Mouse (Mus musculus) liver, embryonic 15.5 days (tissue): Measurements from ENCODE around the gene Padi1. TPM values are rescaled to one million over a fixed set of nuclear protein-coding genes. Genes with fewer than 3 reads are reported as not detected.

Experiments used
- ATAC-seq: fragments of 200-750 bp; cut with Nextera tagmentation; 2 replicates; pipeline ENCODE4 v1.8.0; 2017; ENCODE audit warnings: moderate number of reproducible peaks, mild to moderate bottlenecking, moderate library complexity; ENCODE audit not compliant: insufficient read depth
- H3K27ac ChIP-seq: fragments of 300-500 bp; sonication (generic); replicated peaks from 2 replicates; pipeline ENCODE4 v1.5.1; 2015; ENCODE audit warnings: mild to moderate bottlenecking, inconsistent platforms
- H3K27me3 ChIP-seq: fragments of 300-500 bp; sonication (generic); 2 replicates; pipeline ENCODE4 v1.6.1; 2015; ENCODE audit warnings: mild to moderate bottlenecking, inconsistent platforms
- H3K36me3 ChIP-seq: fragments of 300-500 bp; sonication (generic); replicated peaks from 2 replicates; pipeline ENCODE4 v1.6.1; 2015; ENCODE audit warnings: moderate library complexity, mild to moderate bottlenecking, inconsistent platforms
- H3K4me1 ChIP-seq: fragments of 300-500 bp; sonication (generic); replicated peaks from 2 replicates; pipeline ENCODE4 v1.6.1; 2015; ENCODE audit warnings: inconsistent platforms
- H3K4me2 ChIP-seq: fragments of 300-500 bp; sonication (generic); 2 replicates; pipeline ENCODE4 v1.6.1; 2015; ENCODE audit warnings: moderate library complexity, mild to moderate bottlenecking, inconsistent platforms
- H3K4me3 ChIP-seq: fragments of 300-500 bp; sonication (generic); replicated peaks from 2 replicates; pipeline ENCODE4 v1.5.1; 2015; ENCODE audit warnings: mild to moderate bottlenecking, inconsistent platforms
- H3K9ac ChIP-seq: fragments of 300-500 bp; sonication (generic); 2 replicates; pipeline ENCODE4 v1.6.1; 2015; ENCODE audit warnings: moderate library complexity, mild to moderate bottlenecking, inconsistent platforms
- H3K9me3 ChIP-seq: fragments of 300-500 bp; sonication (generic); replicated peaks from 2 replicates; pipeline ENCODE4 v1.6.1; 2016; ENCODE audit warnings: inconsistent platforms
- WGBS: fragments of 180-500 bp; shearing (Covaris S2); methylation state at CpG from one replicate; pipeline ENCODE4 v1.1.7; 2015; ENCODE audit warnings: mixed read lengths; ENCODE audit not compliant: insufficient replicate concordance; 5-methylcytosine and 5-hydroxymethylcytosine counted together
- polyA plus RNA-seq: library from polyadenylated mRNA; unstranded; fragments of >200 nt; fragmentation: Nextera tagmentation; extraction: Ambion mirVana; gene quantifications from 2 replicates; pipeline ENCODE4 v1.2.1, GENCODE M21; 2015

Padi1 gene
- polyA plus RNA-seq = 0.02 and 0.03 TPM in 2 replicates

DNA sequence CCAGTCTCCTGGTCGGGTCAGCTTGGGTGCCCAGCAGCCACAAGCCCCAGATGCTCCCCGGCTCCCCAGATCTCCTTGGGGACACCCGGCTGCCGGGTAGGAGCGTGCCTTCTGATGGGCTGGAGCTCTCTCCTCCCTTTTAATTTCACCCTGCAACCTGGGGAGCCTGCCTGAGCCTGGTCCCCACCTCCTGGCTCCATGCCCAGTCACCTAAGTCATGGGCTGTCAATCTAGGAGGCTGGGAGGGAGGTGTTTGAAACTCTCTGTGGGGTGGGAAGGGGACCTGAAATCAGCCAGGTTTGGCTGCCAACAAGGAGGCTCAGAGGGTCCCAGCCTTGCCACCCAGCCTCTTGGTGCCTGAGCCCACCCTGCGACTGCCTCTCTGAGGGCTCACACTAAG is at the start of gene Padi1:
TSS of gene Padi1 (minus strand) at position 113 of the 400 bp plus-strand sequence.
- Histone ChIP-seq H3K4me3 (no peak within 1 kb of the TSS), H3K9me3 (no peaks in the 10 kb centered on the region), H3K27me3 (peaks cover 76% of the 10 kb centered on the region), H3K9ac (no peak within 1 kb of the TSS), H3K36me3 (no peaks in the 10 kb centered on the region), H3K27ac (no peak within 1 kb of the TSS), H3K4me2 (no peak within 1 kb of the TSS), H3K4me1 (peaks cover 5% of the 10 kb centered on the region)
- no peak for ATAC-seq
- 59% methylated on average over 6 of the region's 6 CpGs for WGBS

DNA sequence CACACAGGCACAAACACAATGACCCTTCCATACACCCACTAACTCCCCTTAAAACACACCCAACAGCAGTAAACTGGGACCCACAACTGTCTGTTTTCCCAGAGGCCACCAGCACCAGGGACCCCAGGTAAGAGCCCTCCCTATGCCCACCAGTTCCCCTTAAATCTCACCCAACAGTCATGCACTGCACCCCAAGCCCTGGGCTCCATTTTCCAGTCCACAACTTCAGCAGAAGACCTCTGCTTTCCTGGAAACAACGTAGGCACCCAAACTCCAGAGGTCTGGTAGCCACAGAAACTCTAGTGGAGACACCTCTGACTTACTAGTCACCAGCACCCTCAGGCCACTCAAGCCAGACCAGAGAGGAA is 46.6 kb upstream of the Padi1 start:
- no peak overlapping the region for H3K27ac ChIP-seq
- no peak overlapping the region for H3K4me3 ChIP-seq
- WGBS = 59% methylated on average over 1 of the region's 1 CpGs
- no peaks in the 10 kb centered on the region for H3K36me3 ChIP-seq
- H3K9me3 ChIP-seq = no peaks in the 10 kb centered on the region
- H3K4me2 ChIP-seq = no peak overlapping the region
- H3K9ac ChIP-seq = no peak overlapping the region
- peaks cover 2% of the 10 kb centered on the region; the same call in 1 of the 2 replicates for H3K27me3 ChIP-seq
- ATAC-seq = no peak
- no peaks in the 10 kb centered on the region for H3K4me1 ChIP-seq

DNA sequence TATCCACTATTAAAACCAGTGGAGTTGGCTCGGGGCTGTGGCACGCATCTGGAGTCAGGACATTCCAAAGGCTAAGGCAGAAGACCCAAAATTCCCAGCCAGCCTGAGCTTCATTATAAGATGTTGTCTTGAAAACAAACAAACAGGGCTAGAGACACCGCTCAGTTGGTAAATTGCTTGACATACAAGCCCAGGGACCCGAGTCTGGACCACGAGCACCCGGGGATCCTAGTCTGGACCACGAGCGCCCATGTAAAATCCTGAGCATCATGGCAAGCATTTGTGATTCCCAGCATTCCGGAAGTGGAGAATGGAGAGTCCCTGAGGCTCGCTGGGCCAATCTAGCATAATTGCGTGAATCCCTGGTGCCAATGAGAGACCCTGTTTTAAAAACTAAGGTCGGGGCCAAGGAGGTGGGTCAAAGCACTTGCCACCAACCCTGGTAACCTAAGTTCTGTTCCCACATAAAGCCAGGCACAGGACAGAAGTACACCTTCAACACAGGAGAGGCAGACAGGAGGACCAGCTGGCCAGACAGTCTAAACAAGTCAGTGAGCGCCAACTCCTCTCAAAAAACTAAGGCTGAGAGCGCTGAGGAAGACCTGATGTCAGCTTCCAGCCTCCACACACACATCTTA is 46.1 kb upstream of the Padi1 start:
- no peaks in the 10 kb centered on the region for H3K9me3 ChIP-seq
- 73% methylated on average over 14 of the region's 14 CpGs for WGBS

DNA sequence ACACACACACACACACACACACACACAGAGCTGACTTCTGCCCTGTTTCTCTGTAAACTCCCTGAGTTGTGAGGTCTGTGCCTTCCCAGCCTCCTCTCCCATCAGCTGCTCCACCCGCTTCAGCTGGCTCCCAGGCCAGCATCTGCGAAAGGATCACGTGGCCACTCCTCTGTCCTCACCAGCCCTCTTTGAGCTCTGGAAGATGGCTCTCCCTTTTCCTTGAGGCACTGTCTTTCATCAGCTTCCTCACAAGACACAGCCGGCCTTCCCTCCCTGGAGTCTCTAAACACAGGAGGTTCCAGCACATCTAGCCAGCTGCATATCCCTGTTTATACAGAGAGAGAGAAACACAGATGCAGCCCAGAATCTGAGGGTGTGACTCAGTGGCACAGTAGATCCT is 38.3 kb upstream of the Padi1 start:
- no peak overlapping the region for H3K4me2 ChIP-seq
- ATAC-seq = no peak
- H3K27ac ChIP-seq = no peak overlapping the region
- no peak overlapping the region for H3K4me3 ChIP-seq
- WGBS = 41% methylated on average over 4 of the region's 4 CpGs
- H3K4me1 ChIP-seq = 0 out of 2 replicates have a peak, but pooled peaks cover 3% of the 10 kb centered on the region
- H3K9me3 ChIP-seq = peaks cover 8% of the 10 kb centered on the region; the same call in 1 of the 2 replicates
- no peak overlapping the region for H3K9ac ChIP-seq
- H3K36me3 ChIP-seq = no peaks in the 10 kb centered on the region
- peaks cover 22% of the 10 kb centered on the region; the same call in 1 of the 2 replicates for H3K27me3 ChIP-seq

More for the DNA sequence above, 46.1 kb upstream of the Padi1 start:
- no peaks in the 10 kb centered on the region for H3K36me3 ChIP-seq
- no peaks in the 10 kb centered on the region for H3K4me1 ChIP-seq
- H3K9ac ChIP-seq = no peak overlapping the region
- H3K27ac ChIP-seq = no peak overlapping the region
- ATAC-seq = no peak
- H3K4me2 ChIP-seq = no peak overlapping the region
- no peak overlapping the region for H3K4me3 ChIP-seq
- peaks cover 3% of the 10 kb centered on the region; the same call in 1 of the 2 replicates for H3K27me3 ChIP-seq

DNA sequence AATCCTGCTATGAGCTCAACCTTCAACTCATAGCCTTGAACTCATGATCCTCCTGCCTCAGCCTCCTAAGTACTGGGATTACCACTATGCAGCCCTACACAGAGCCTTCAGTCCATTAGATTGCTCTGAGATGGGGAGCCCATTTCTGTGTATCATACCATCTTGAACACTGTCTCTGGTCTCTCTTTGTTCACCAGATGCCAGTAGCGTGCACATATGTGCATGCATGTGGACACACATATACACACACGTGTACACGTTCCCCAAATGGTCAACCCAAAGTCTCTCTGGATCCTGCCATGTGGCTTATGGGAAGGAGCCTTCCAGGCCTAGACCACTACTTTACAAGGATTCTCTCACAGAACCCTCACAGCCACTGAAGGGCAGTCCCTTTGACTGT is 37.4 kb upstream of the Padi1 start:
- Histone ChIP-seq H3K9me3 (peaks cover 8% of the 10 kb centered on the region; the same call in 1 of the 2 replicates), H3K9ac (no peak overlapping the region), H3K27ac (no peak overlapping the region), H3K27me3 (peaks cover 31% of the 10 kb centered on the region), H3K4me1 (0 out of 2 replicates have a peak, but pooled peaks cover 3% of the 10 kb centered on the region), H3K36me3 (no peaks in the 10 kb centered on the region), H3K4me2 (no peak overlapping the region), H3K4me3 (no peak overlapping the region)
- WGBS = 85% methylated on average over 3 of the region's 3 CpGs
- ATAC-seq = no peak

DNA sequence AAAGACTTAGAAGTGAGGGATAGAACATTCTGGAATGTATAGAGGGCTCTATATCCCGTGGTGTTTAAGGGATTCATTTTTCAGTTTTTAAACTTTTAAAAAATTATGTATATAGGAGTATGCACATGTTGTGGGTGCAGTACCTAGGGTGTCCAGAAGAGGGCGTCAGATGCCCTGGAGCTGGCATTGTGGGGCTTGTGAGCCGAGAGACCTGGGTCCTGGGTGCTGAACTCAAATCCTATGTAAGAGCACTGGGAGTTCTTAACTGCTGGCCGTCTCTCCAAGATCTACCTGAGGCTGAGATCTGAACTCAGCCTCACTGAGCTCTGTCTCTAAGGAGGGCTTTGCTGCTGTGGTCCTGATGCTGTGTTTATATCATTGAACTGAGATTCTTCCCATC is 36.8 kb upstream of the Padi1 start:
- Histone ChIP-seq H3K4me3 (no peak overlapping the region), H3K9me3 (peaks cover 8% of the 10 kb centered on the region; the same call in 1 of the 2 replicates), H3K4me1 (0 out of 2 replicates have a peak, but pooled peaks cover 3% of the 10 kb centered on the region), H3K27ac (no peak overlapping the region), H3K36me3 (no peaks in the 10 kb centered on the region), H3K9ac (no peak overlapping the region), H3K4me2 (no peak overlapping the region), H3K27me3 (peaks cover 37% of the 10 kb centered on the region)
- 43% methylated on average over 4 of the region's 4 CpGs for WGBS
- ATAC-seq = no peak

DNA sequence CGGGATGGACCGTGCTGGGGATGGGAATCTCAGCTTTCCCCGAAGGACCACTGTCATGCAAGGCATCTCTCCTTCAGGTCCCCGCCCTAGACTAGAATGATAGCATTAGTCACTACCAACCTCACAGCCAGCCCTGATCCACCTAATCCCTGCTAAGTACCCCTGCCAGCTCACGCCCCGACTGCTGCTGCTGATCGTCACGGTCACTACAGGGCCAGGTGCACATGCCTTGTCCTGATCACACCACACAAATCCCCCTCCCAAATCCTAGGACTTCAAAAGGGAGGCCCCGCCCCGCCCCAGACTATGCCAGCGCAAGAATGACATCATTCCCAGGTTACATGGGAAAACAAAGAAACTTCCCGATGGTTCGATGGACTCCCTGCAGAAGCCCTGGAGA is 36.2 kb upstream of the Padi1 start:
- peaks cover 39% of the 10 kb centered on the region for H3K27me3 ChIP-seq
- no peaks in the 10 kb centered on the region for H3K36me3 ChIP-seq
- H3K4me2 ChIP-seq = no peak overlapping the region
- H3K4me3 ChIP-seq = no peak overlapping the region
- WGBS = 85% methylated on average over 13 of the region's 13 CpGs
- no peak overlapping the region for H3K27ac ChIP-seq
- 0 out of 2 replicates have a peak, but pooled peaks cover 3% of the 10 kb centered on the region for H3K4me1 ChIP-seq
- ATAC-seq = no peak
- peaks cover 8% of the 10 kb centered on the region; the same call in 1 of the 2 replicates for H3K9me3 ChIP-seq
- no peak overlapping the region for H3K9ac ChIP-seq

DNA sequence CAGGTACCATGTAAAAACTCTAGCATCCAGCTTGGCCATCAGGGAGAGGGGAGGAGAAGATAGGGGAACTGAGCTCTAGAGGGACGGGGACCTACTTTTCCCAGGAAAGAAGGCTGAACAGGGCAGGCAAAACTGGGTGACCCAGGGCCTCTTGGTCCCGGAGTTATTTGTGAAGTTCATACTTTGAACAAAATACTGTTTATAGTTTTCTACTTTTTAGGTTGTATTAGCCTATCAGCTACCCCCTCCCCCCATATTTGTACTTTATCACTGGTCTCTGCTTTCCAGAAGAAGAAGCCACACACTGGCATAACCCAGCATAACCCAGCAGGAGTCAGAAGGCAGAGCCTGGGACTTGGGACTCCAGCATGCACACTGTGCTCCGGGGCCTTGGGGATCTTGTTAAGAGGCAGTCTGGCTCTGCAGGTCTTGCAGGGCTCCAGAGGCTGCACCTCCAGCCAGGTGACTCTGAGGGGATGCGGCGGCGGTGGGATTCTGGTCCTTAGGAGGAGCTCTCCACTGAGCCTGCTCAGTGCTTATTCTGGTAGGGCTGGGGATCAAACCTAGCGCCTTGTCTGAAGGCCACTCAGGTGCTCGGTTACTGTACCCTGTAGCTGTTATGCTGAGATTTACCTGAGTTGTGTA is 35.6 kb upstream of the Padi1 start:
- Histone ChIP-seq H3K4me2 (no peak overlapping the region), H3K36me3 (no peaks in the 10 kb centered on the region), H3K9me3 (peaks cover 8% of the 10 kb centered on the region; the same call in 1 of the 2 replicates), H3K4me1 (0 out of 2 replicates have a peak, but pooled peaks cover 3% of the 10 kb centered on the region), H3K9ac (no peak overlapping the region), H3K27ac (no peak overlapping the region), H3K27me3 (peaks cover 45% of the 10 kb centered on the region), H3K4me3 (no peak overlapping the region)
- 73% methylated on average over 8 of the region's 8 CpGs for WGBS
- no peak for ATAC-seq

DNA sequence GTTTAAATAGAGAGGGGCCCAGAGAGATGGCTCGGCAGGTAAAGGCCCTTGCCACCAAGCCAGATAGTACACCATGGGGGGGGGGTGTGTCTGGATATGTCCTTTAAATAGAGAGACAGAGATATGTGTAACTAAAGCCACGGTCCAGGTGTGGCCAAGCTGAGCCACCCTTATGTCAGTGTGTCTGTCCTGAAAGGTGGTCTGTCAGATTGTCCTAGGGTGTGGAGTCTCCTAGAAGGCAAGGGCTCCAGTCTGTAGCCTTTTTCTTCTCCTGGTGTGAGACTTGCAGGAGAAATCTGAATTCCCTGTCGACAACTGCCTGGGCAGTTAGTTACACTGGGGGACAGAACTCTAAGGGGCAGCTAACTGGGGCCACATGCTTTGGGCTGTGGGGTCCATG is 34.6 kb upstream of the Padi1 start:
- Histone ChIP-seq H3K27ac (no peak overlapping the region), H3K9ac (no peak overlapping the region), H3K36me3 (no peaks in the 10 kb centered on the region), H3K4me2 (no peak overlapping the region), H3K9me3 (peaks cover 8% of the 10 kb centered on the region; the same call in 1 of the 2 replicates), H3K27me3 (peaks cover 47% of the 10 kb centered on the region), H3K4me3 (no peak overlapping the region), H3K4me1 (0 out of 2 replicates have a peak, but pooled peaks cover 3% of the 10 kb centered on the region)
- 67% methylated on average over 3 of the region's 3 CpGs for WGBS
- no peak for ATAC-seq

DNA sequence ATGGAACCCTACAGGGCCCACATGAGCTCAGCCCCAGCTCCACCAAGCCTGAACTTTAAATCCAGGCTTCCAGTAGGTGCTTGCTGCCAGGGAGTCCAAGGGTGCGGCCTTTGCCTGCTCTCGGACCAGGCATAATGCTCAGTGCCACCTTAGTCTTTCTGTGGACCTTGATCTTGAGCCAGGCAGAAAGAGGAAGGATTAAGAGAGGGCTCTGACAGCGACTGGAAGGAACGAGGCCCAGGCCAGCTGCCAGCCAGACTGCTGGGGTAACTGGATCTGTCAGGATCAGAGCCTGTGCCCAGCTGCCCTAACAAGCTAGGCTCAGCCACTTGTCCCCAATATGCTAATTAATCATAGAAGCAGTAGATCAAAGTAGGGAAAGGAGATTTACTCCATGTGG is 34.2 kb upstream of the Padi1 start:
- Histone ChIP-seq H3K4me2 (no peak overlapping the region), H3K9me3 (peaks cover 8% of the 10 kb centered on the region; the same call in 1 of the 2 replicates), H3K27me3 (peaks cover 47% of the 10 kb centered on the region), H3K4me1 (0 out of 2 replicates have a peak, but pooled peaks cover 3% of the 10 kb centered on the region), H3K36me3 (no peaks in the 10 kb centered on the region), H3K9ac (no peak overlapping the region), H3K27ac (no peak overlapping the region), H3K4me3 (no peak overlapping the region)
- ATAC-seq = no peak
- 52% methylated on average over 4 of the region's 4 CpGs for WGBS

DNA sequence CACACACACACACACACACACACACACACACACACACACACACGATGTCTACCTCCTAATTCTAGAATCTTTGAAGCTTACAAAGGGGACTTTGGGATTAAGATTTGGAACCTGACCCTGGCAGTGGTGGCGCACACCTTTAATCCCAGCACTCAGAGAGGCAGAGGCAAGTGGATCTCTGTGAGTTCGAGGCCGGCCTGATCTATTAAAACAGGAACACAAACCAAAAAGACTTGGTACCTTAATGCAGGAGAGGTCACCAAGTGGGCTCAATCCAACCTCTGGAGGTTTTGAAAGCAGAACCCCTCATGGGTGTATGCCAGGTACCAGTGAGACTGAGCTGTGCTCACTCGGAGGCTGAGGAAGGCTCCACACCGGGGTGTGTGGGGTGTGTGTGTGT is 33.5 kb upstream of the Padi1 start:
- ATAC-seq = no peak
- H3K4me2 ChIP-seq = no peak overlapping the region
- peaks cover 3% of the 10 kb centered on the region; the same call in 1 of the 2 replicates for H3K4me1 ChIP-seq
- peaks cover 47% of the 10 kb centered on the region for H3K27me3 ChIP-seq
- no peak overlapping the region for H3K9ac ChIP-seq
- no peak overlapping the region for H3K4me3 ChIP-seq
- H3K9me3 ChIP-seq = peaks cover 8% of the 10 kb centered on the region; the same call in 1 of the 2 replicates
- no peaks in the 10 kb centered on the region for H3K36me3 ChIP-seq
- WGBS = 76% methylated on average over 6 of the region's 6 CpGs
- no peak overlapping the region for H3K27ac ChIP-seq
